Mouse (Mus musculus) G1E (cell line): ENCODE measurements around the gene Gm42906.

Experiments used
- CTCF ChIP-seq: IDR thresholded peaks from 2 replicates; pipeline ENCODE4 v1.5.1; 2012; ENCODE audit warnings: low read depth, low read length, inconsistent platforms, mixed read lengths
- GATA1 ChIP-seq: IDR thresholded peaks from 2 replicates; pipeline ENCODE4 v1.6.1; 2012; ENCODE audit warnings: borderline replicate concordance, low read length, inconsistent platforms, mixed read lengths
- POLR2AphosphoS5 ChIP-seq: IDR thresholded peaks from 2 replicates; pipeline ENCODE4 v1.6.1; 2012; ENCODE audit warnings: low read depth, low read length, inconsistent platforms; ENCODE audit not compliant: insufficient replicate concordance
- TAL1 ChIP-seq: conservative IDR thresholded peaks from 2 replicates; pipeline ENCODE4 v1.6.1; 2012; ENCODE audit warnings: low read depth, low read length, inconsistent platforms, mixed read lengths

GRCm38 (mm10) chr5:151348418-151348817 is 79.5 kb downstream of the Gm42906 start:
- no peak for TF ChIP-seq CTCF
- no peak for TF ChIP-seq POLR2AphosphoS5
- no peak for TF ChIP-seq TAL1
- no peak for TF ChIP-seq GATA1
